ENCODE assay signal across 9 mouse cellular contexts in genomic region chr12:70910241-70910720, GRCm38 (mm10). TPM values are rescaled to one million over a fixed set of nuclear protein-coding genes. Genes with fewer than 3 reads are reported as not detected.
DNase-seq lines count a peak whose midpoint lies in the region; ATAC-seq and TF ChIP-seq lines count a peak whose summit lies in the region.
"Had no signal": no experiment of that assay in that cellular context is flagged by ENCODE, and none has a peak within 500 bp of the region (broad histone marks: within the 10 kb centered on the region; RNA-seq: fewer than 3 reads in every experiment).

No protein-coding gene starts in this region.

- peak; percentile 72 for ATAC-seq in erythroblast, adult 5-6 weeks (replicated peaks; ENCODE audit: low FRiP score, poor library complexity, severe bottlenecking)
- 0 out of 2 replicates have a peak, but pooled peaks have one; percentile 7 for ATAC-seq in heart, embryonic 11.5 days (replicated peaks; ENCODE audit: insufficient number of reproducible peaks, low FRiP score, low TSS enrichment)
- ATAC-seq in kidney, embryonic 15.5 days (replicated peaks; ENCODE audit: low FRiP score): peak; percentile 61
- peak; percentile 48 for ATAC-seq in monocyte, adult 5-6 weeks (replicated peaks; ENCODE audit: insufficient number of reproducible peaks, low FRiP score, low TSS enrichment, poor library complexity, severe bottlenecking)

- peak; percentile 71 for DNase-seq in CD4-positive helper T cell, adult 2 months (ENCODE audit: low read depth, low spot score)
- peak; percentile 79 for DNase-seq in brain, adult 2 months (ENCODE audit: low read depth, low spot score)
- DNase-seq in liver, adult 2 months (ENCODE audit: extremely low read depth, low read depth, low spot score): peak; percentile 32
- DNase-seq in spleen, postnatal 14 days (ENCODE audit: low spot score in 2 of 2): peak; percentile 34 to 67

- peak; percentile 86 for TF ChIP-seq CTCF in liver, adult 2 months (IDR thresholded peaks at IDR 0.05; ENCODE audit: low read depth, low read length)

- H3K9ac ChIP-seq in heart, embryonic 11.5 days (ENCODE audit: low read depth, low read length): no peak overlapping the region
- H3K9ac ChIP-seq in kidney, embryonic 15.5 days: no peak overlapping the region
- no peak overlapping the region for H3K9ac ChIP-seq in liver, adult 2 months (ENCODE audit: low read depth, low read length)
- H3K9ac ChIP-seq: embryonic facial prominence, embryonic 13.5 days had no signal

- H3K79me2 ChIP-seq in liver, adult 2 months (ENCODE audit: control insufficient read depth, insufficient read depth, low read length): no peaks in the 10 kb centered on the region

- WGBS in heart, embryonic 11.5 days (ENCODE audit: insufficient replicate concordance): 12% methylated on average over 9 of the region's 9 CpGs
- 12% methylated on average over 9 of the region's 9 CpGs for WGBS in kidney, embryonic 15.5 days
- 10% methylated on average over 9 of the region's 9 CpGs for WGBS in liver, adult 2 months

- no peak overlapping the region for H3K4me2 ChIP-seq in heart, embryonic 11.5 days
- no peak overlapping the region for H3K4me2 ChIP-seq in kidney, embryonic 15.5 days
- H3K4me2 ChIP-seq: embryonic facial prominence, embryonic 13.5 days had no signal

- no peak overlapping the region for H3K27ac ChIP-seq in heart, embryonic 11.5 days (ENCODE audit: low read depth, low read length)
- H3K27ac ChIP-seq in kidney, embryonic 15.5 days: no peak overlapping the region
- no peak overlapping the region for H3K27ac ChIP-seq in liver, adult 2 months (replicated peaks; ENCODE audit: insufficient read depth, low read depth, low read length)
- H3K27ac ChIP-seq: embryonic facial prominence, embryonic 13.5 days had no signal

- H3K4me1 ChIP-seq in heart, embryonic 11.5 days (ENCODE audit: control insufficient read depth, insufficient read depth, low read length): peaks cover 4% of the 10 kb centered on the region; the same call in 1 of the 2 replicates
- H3K4me1 ChIP-seq in kidney, embryonic 15.5 days: peaks cover 15% of the 10 kb centered on the region; the same call in 1 of the 2 replicates
- H3K4me1 ChIP-seq in liver, adult 2 months (ENCODE audit: control insufficient read depth, insufficient read depth, low read length): no peaks in the 10 kb centered on the region

- TF ChIP-seq POLR2A in liver, adult 2 months (IDR thresholded peaks at IDR 0.05; ENCODE audit: extremely low read depth, insufficient read depth, low read length): no peak

- H3K27me3 ChIP-seq in heart, embryonic 11.5 days (ENCODE audit: control insufficient read depth, insufficient read depth, low read length): no peaks in the 10 kb centered on the region
- H3K27me3 ChIP-seq in kidney, embryonic 15.5 days: no peaks in the 10 kb centered on the region
- no peaks in the 10 kb centered on the region for H3K27me3 ChIP-seq in liver, adult 2 months (ENCODE audit: control insufficient read depth, insufficient read depth, low read length)
- H3K27me3 ChIP-seq: embryonic facial prominence, embryonic 13.5 days had no signal

- H3K4me3 ChIP-seq in heart, embryonic 11.5 days (ENCODE audit: low read depth, low read length): no peak overlapping the region
- no peak overlapping the region for H3K4me3 ChIP-seq in kidney, embryonic 15.5 days (replicated peaks)
- no peak overlapping the region for H3K4me3 ChIP-seq in liver, adult 2 months (ENCODE audit: insufficient read depth, low read depth, low read length)
- H3K4me3 ChIP-seq: embryonic facial prominence, embryonic 13.5 days had no signal

- no peaks in the 10 kb centered on the region for H3K9me3 ChIP-seq in heart, embryonic 11.5 days (replicated peaks; ENCODE audit: control insufficient read depth, low read length)
- H3K9me3 ChIP-seq in kidney, embryonic 15.5 days (replicated peaks): no peaks in the 10 kb centered on the region
- H3K9me3 ChIP-seq: embryonic facial prominence, embryonic 13.5 days had no signal

- H3K36me3 ChIP-seq in heart, embryonic 11.5 days (ENCODE audit: control insufficient read depth, insufficient read depth, low read length): no peaks in the 10 kb centered on the region; the same call in 1 of the 2 replicates
- no peaks in the 10 kb centered on the region for H3K36me3 ChIP-seq in kidney, embryonic 15.5 days
- H3K36me3 ChIP-seq in liver, adult 2 months (ENCODE audit: control insufficient read depth, insufficient read depth, low read length): no peaks in the 10 kb centered on the region
- H3K36me3 ChIP-seq: embryonic facial prominence, embryonic 13.5 days had no signal

RNA-seq across cellular contexts. Expression of gene Actr10, which starts 27.4 kb away (rescaled TPM):
- total RNA-seq in erythroblast, adult 5-6 weeks (2015; ENCODE audit: low replicate concordance): 40.3 and 76.7 TPM in 2 replicates
- 29.5 and 39.3 TPM in 2 replicates for total RNA-seq in erythroblast, adult 5-6 weeks (2017; ENCODE audit: low replicate concordance)
- polyA plus RNA-seq in heart, embryonic 11.5 days (2014; fragmentation: Nextera tagmentation; extraction: Ambion mirVana): 201 and 216 TPM in 2 replicates
- polyA plus RNA-seq in kidney, embryonic 15.5 days (2015; fragmentation: Nextera tagmentation; extraction: Ambion mirVana): 222 and 239 TPM in 2 replicates
- 26.8 and 31.0 TPM in 2 replicates for total RNA-seq in liver, adult 2 months (2014; rRNA removed)
- 17.3 and 19.2 TPM in 2 replicates for polyA plus RNA-seq in liver, adult 2 months (2012; rRNA removed)
- 46.0 to 74.1 TPM (median 73.9 TPM) in 3 replicates for total RNA-seq in monocyte, adult 5-6 weeks (2017)

Comparison
In these comparisons a context has a peak if more than half of its experiments do, and no peak if none do; other contexts are left out.
1. ATAC-seq: peak in every context shown above with its lines; median percentile 72 in erythroblast, adult 5-6 weeks; 61 in kidney, embryonic 15.5 days; 48 in monocyte, adult 5-6 weeks; 7 in heart, embryonic 11.5 days.